Mouse (Mus musculus): ENCODE results near the gene Sfswap. TPM values are rescaled to one million over a fixed set of nuclear protein-coding genes. Genes with fewer than 3 reads are reported as not detected.
"Not testable (repeated sequence)": the region's sequence is repeated elsewhere in the genome, so short reads cannot be mapped to it uniquely, and the experiment has no call there.

The Sfswap gene
- polyA plus RNA-seq, 2 experiments, result 13.1 to 25.9 TPM

GRCm38 (mm10) chr5:129594116-129595114, 93.4 kb downstream of the Sfswap start:
- WGBS (ENCODE audit: insufficient replicate concordance), result 33% methylated on average over 19 of the region's 19 CpGs

GRCm38 (mm10) chr5:129602071-129602487, 101.1 kb downstream of the Sfswap start:
- H3K36me3 ChIP-seq (replicated peaks; ENCODE audit: control insufficient read depth, insufficient read depth, low read depth), result no peaks in the 10 kb centered on the region
- H3K4me1 ChIP-seq (replicated peaks; ENCODE audit: control insufficient read depth in 2 of 2, insufficient read depth in 2 of 2, low read length in 1 of 2), result no peaks in the 10 kb centered on the region
- H3K4me2 ChIP-seq (ENCODE audit: low read depth), result no peak overlapping the region
- TF ChIP-seq CTCF (IDR thresholded peaks at IDR 0.05; ENCODE audit: low read depth) (peak; percentile 64), EP300 (IDR thresholded peaks at IDR 0.05; ENCODE audit: low read depth) (no peak)
- WGBS (ENCODE audit: insufficient replicate concordance), result 61% methylated on average over 16 of the region's 16 CpGs
- H3K27ac ChIP-seq, result no peak overlapping the region
- no peak overlapping the region for H3K9ac ChIP-seq (replicated peaks)
- ATAC-seq (ENCODE audit: insufficient read depth) (no peak), DNase-seq (ENCODE audit: low read depth in 3 of 3, low spot score in 3 of 3) (no peak)
- H3K4me3 ChIP-seq (ENCODE audit: insufficient read depth in 1 of 2, low read depth in 2 of 2, low read length in 2 of 2), result no peak overlapping the region
- no peaks in the 10 kb centered on the region for H3K9me3 ChIP-seq (ENCODE audit: control insufficient read depth, low read length)
- H3K27me3 ChIP-seq (ENCODE audit: control insufficient read depth, insufficient read depth, low read length), result no peaks in the 10 kb centered on the region

More at GRCm38 (mm10) chr5:129594116-129595114, 93.4 kb downstream of the Sfswap start:
- Histone ChIP-seq H3K9ac (replicated peaks) (no peak overlapping the region), H3K4me1 (replicated peaks; ENCODE audit: control insufficient read depth in 2 of 2, insufficient read depth in 2 of 2, low read length in 1 of 2) (no peaks in the 10 kb centered on the region; a peak in 1 of 4 replicates), H3K9me3 (ENCODE audit: control insufficient read depth, low read length) (no peaks in the 10 kb centered on the region), H3K4me3 (ENCODE audit: insufficient read depth in 1 of 2, low read depth in 2 of 2, low read length in 2 of 2) (no peak overlapping the region), H3K27ac (no peak overlapping the region), H3K36me3 (replicated peaks; ENCODE audit: control insufficient read depth, insufficient read depth, low read depth) (no peaks in the 10 kb centered on the region), H3K27me3 (ENCODE audit: control insufficient read depth, insufficient read depth, low read length) (no peaks in the 10 kb centered on the region; the same call in 1 of the 2 replicates), H3K4me2 (ENCODE audit: low read depth) (no peak overlapping the region)
- ATAC-seq (ENCODE audit: insufficient read depth) (no peak), DNase-seq (ENCODE audit: low read depth in 3 of 3, low spot score in 3 of 3) (peak; percentile 28 to 47 (median 42))
- TF ChIP-seq CTCF (IDR thresholded peaks at IDR 0.05; ENCODE audit: low read depth) (peak; percentile 98), EP300 (IDR thresholded peaks at IDR 0.05; ENCODE audit: low read depth) (no peak)

GRCm38 (mm10) chr5:129607476-129607875, 106.5 kb downstream of the Sfswap start:
- DNase-seq (ENCODE audit: low read depth in 3 of 3, low spot score in 3 of 3) (no peak), ATAC-seq (ENCODE audit: insufficient read depth) (no peak)
- Histone ChIP-seq H3K27me3 (ENCODE audit: control insufficient read depth, insufficient read depth, low read length) (no peaks in the 10 kb centered on the region), H3K36me3 (replicated peaks; ENCODE audit: control insufficient read depth, insufficient read depth, low read depth) (no peaks in the 10 kb centered on the region), H3K4me1 (replicated peaks; ENCODE audit: control insufficient read depth in 2 of 2, insufficient read depth in 2 of 2, low read length in 1 of 2) (no peaks in the 10 kb centered on the region), H3K27ac (no peak overlapping the region), H3K9ac (replicated peaks) (no peak overlapping the region), H3K4me3 (ENCODE audit: insufficient read depth in 1 of 2, low read depth in 2 of 2, low read length in 2 of 2) (no peak overlapping the region), H3K4me2 (ENCODE audit: low read depth) (no peak overlapping the region), H3K9me3 (ENCODE audit: control insufficient read depth, low read length) (no peaks in the 10 kb centered on the region)
- 70% methylated on average over 8 of the region's 8 CpGs for WGBS (ENCODE audit: insufficient replicate concordance)
- TF ChIP-seq CTCF (IDR thresholded peaks at IDR 0.05; ENCODE audit: low read depth), result no peak
- TF ChIP-seq EP300 (IDR thresholded peaks at IDR 0.05; ENCODE audit: low read depth), result no peak

GRCm38 (mm10) chr5:129611060-129611459, 110.0 kb downstream of the Sfswap start:
- H3K9me3 ChIP-seq (ENCODE audit: control insufficient read depth, low read length), result no peaks in the 10 kb centered on the region
- TF ChIP-seq EP300 (IDR thresholded peaks at IDR 0.05; ENCODE audit: low read depth) (no peak), CTCF (IDR thresholded peaks at IDR 0.05; ENCODE audit: low read depth) (peak; percentile 78)

GRCm38 (mm10) chr5:129620600-129620999, 119.6 kb downstream of the Sfswap start:
- not testable (repeated sequence) for DNase-seq (ENCODE audit: low read depth in 3 of 3, low spot score in 3 of 3); H3K9ac ChIP-seq (replicated peaks); H3K4me3 ChIP-seq (ENCODE audit: insufficient read depth in 1 of 2, low read depth in 2 of 2, low read length in 2 of 2); H3K36me3 ChIP-seq (replicated peaks; ENCODE audit: control insufficient read depth, insufficient read depth, low read depth); H3K4me2 ChIP-seq (ENCODE audit: low read depth); ATAC-seq (ENCODE audit: insufficient read depth); H3K4me1 ChIP-seq (replicated peaks; ENCODE audit: control insufficient read depth in 2 of 2, insufficient read depth in 2 of 2, low read length in 1 of 2); H3K27ac ChIP-seq; H3K9me3 ChIP-seq (ENCODE audit: control insufficient read depth, low read length); H3K27me3 ChIP-seq (ENCODE audit: control insufficient read depth, insufficient read depth, low read length)
- peak; percentile 42 for TF ChIP-seq CTCF (IDR thresholded peaks at IDR 0.05; ENCODE audit: low read depth)
- 38% methylated on average over 9 of the region's 9 CpGs for WGBS (ENCODE audit: insufficient replicate concordance)

More at GRCm38 (mm10) chr5:129611060-129611459, 110.0 kb downstream of the Sfswap start:
- WGBS (ENCODE audit: insufficient replicate concordance), result 10% methylated on average over 1 of the region's 1 CpGs
- no peaks in the 10 kb centered on the region for H3K4me1 ChIP-seq (replicated peaks; ENCODE audit: control insufficient read depth in 2 of 2, insufficient read depth in 2 of 2, low read length in 1 of 2)
- DNase-seq (ENCODE audit: low read depth in 3 of 3, low spot score in 3 of 3) (peak; percentile 29 to 31 (median 31)), ATAC-seq (ENCODE audit: insufficient read depth) (no peak)
- H3K27me3 ChIP-seq (ENCODE audit: control insufficient read depth, insufficient read depth, low read length), result no peaks in the 10 kb centered on the region
- no peak overlapping the region for H3K27ac ChIP-seq
- no peak overlapping the region for H3K9ac ChIP-seq (replicated peaks)
- no peaks in the 10 kb centered on the region for H3K36me3 ChIP-seq (replicated peaks; ENCODE audit: control insufficient read depth, insufficient read depth, low read depth)
- no peak overlapping the region for H3K4me2 ChIP-seq (ENCODE audit: low read depth)
- no peak overlapping the region for H3K4me3 ChIP-seq (ENCODE audit: insufficient read depth in 1 of 2, low read depth in 2 of 2, low read length in 2 of 2)

Other genes starting within 250 kb of the Sfswap start
- gene Mmp17, start 82.9 kb downstream of the Sfswap start, polyA plus RNA-seq (2012; rRNA removed), result 0.18 and 0.26 TPM in 2 replicates
- 0.20 and 0.49 TPM in 2 replicates for gene Mmp17, start 82.9 kb downstream of the Sfswap start, polyA plus RNA-seq (2014; fragmentation: Nextera tagmentation; extraction: Ambion mirVana)
- 0.67 and 0.75 TPM in 2 replicates for gene Zfp11, start 168.9 kb downstream of the Sfswap start, polyA plus RNA-seq (2012; rRNA removed)
- 0.61 and 0.65 TPM in 2 replicates for gene Zfp11, start 168.9 kb downstream of the Sfswap start, polyA plus RNA-seq (2014; fragmentation: Nextera tagmentation; extraction: Ambion mirVana)
- not detected in 2 replicates for gene Sept14, start 207.3 kb downstream of the Sfswap start, polyA plus RNA-seq (2012; rRNA removed)
- gene Sept14, start 207.3 kb downstream of the Sfswap start, polyA plus RNA-seq (2014; fragmentation: Nextera tagmentation; extraction: Ambion mirVana), result not detected in 2 replicates
- gene Mrps17, start 214.3 kb downstream of the Sfswap start, polyA plus RNA-seq (2012; rRNA removed), result 46.8 and 54.6 TPM in 2 replicates
- gene Mrps17, start 214.3 kb downstream of the Sfswap start, polyA plus RNA-seq (2014; fragmentation: Nextera tagmentation; extraction: Ambion mirVana), result 111 TPM in 2 replicates
- 8.5 and 15.9 TPM in 2 replicates for gene Nipsnap2, start 223.8 kb downstream of the Sfswap start, polyA plus RNA-seq (2012; rRNA removed)
- gene Nipsnap2, start 223.8 kb downstream of the Sfswap start, polyA plus RNA-seq (2014; fragmentation: Nextera tagmentation; extraction: Ambion mirVana), result 22.6 and 22.8 TPM in 2 replicates

Data from liver, embryonic 14.5 days (tissue).